Mouse (Mus musculus) megakaryocyte-erythroid progenitor cell, adult 5 weeks (primary cell): ENCODE data around the gene Slc25a51. TPM values are rescaled to one million over a fixed set of nuclear protein-coding genes. Genes with fewer than 3 reads are reported as not detected.

Source experiments
- polyA plus RNA-seq: library from polyadenylated mRNA; stranded (reverse); fragments of >175 nt; gene quantifications from 2 replicates; pipeline ENCODE4 v1.2.3, GENCODE M21; 2012

The Slc25a51 gene
- 23.4 and 23.9 TPM in 2 replicates for polyA plus RNA-seq

DNA sequence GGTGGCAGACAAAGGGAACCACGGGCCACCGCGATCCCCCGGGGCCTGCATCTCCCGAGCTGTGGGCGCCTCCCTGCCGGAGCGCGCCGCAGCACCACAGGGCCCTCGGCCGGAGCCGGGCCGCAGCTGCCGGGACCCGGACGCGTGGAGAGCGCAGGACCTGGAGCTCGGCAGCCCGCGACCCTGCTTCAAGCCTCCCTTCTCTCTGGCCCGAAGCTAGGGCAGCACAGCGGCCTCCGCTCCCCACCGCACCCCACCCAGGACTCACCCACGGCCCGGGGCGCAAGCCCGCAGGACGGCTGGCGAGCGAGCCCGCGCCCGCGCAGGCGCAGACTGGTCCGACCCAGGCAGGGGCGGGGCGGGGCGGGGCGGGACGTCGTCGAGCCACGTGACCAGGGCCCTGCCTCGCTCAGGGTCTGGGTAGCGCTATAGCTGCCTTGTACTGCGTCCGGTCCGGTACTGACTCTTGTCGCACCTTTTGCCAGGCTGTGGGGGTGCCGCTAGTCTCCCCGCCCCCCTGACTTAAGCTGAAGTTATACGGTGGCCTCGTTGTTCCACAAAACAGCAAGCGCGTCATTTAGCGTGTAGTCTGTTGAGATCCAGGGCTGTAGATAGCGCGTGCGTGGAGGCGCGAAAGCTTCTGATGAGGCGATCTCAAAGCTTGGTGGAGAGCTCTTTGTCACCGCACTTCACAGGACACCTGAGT is at the start of gene Slc25a51:
Slc25a51 (minus strand) TSS at position 340 of the 706 bp plus-strand sequence.

Other genes with a start within 250 kb of the Slc25a51 start
- 0.04 and 0.09 TPM in 2 replicates for gene Frmpd1, start 223.9 kb downstream of the Slc25a51 start, polyA plus RNA-seq
- gene Trmt10b, start 111.6 kb downstream of the Slc25a51 start, polyA plus RNA-seq: 1.8 and 3.0 TPM in 2 replicates
- 40.7 and 42.2 TPM in 2 replicates for gene Dcaf10, start 66.7 kb downstream of the Slc25a51 start, polyA plus RNA-seq
- gene Exosc3, start 66.0 kb downstream of the Slc25a51 start, polyA plus RNA-seq: 74.8 and 75.8 TPM in 2 replicates
- gene Shb, start 123.7 kb upstream of the Slc25a51 start, polyA plus RNA-seq: 7.1 and 7.3 TPM in 2 replicates